Mouse (Mus musculus): ENCODE data around the gene Fbxl4. TPM values are rescaled to one million over a fixed set of nuclear protein-coding genes. Genes with fewer than 3 reads are reported as not detected.

Fbxl4 gene
- total and polyA plus RNA-seq, 3 experiments: 4.5 TPM; not detected in 1

GRCm38 (mm10) chr4:22428150-22428549, 70.8 kb downstream of the Fbxl4 start:
- H3K27ac ChIP-seq (ENCODE audit: control insufficient read depth, low read depth, low read length): no peak overlapping the region
- peaks cover 3 to 12% of the 10 kb centered on the region in 2 experiments for H3K4me1 ChIP-seq (ENCODE audit: control insufficient read depth in 1 of 2, insufficient read depth in 2 of 2, low read length in 2 of 2)
- no peak overlapping the region for H3K9ac ChIP-seq (ENCODE audit: control insufficient read depth, low read depth, low read length, poor library complexity, severe bottlenecking)
- H3K4me3 ChIP-seq (ENCODE audit: control insufficient read depth in 1 of 2, insufficient read depth in 1 of 2, low read depth in 2 of 2, low read length in 2 of 2): no peak overlapping the region
- no peak for TF ChIP-seq ZKSCAN1 (IDR thresholded peaks at IDR 0.05; ENCODE audit: low read depth, low read length)
- no peak for TF ChIP-seq MYC (IDR thresholded peaks at IDR 0.05; ENCODE audit: low read depth, low read length)
- no peak for TF ChIP-seq MAZ (IDR thresholded peaks at IDR 0.05; ENCODE audit: low read depth, low read length)
- peak; percentile 23; the same call in 1 of the 2 replicates for TF ChIP-seq BHLHE40 (IDR thresholded peaks at IDR 0.05; ENCODE audit: borderline replicate concordance, low read depth, low read length)
- TF ChIP-seq HCFC1 (IDR thresholded peaks at IDR 0.05; ENCODE audit: low read depth, low read length): no peak
- peak; percentile 27 for TF ChIP-seq TAL1 (IDR thresholded peaks at IDR 0.05; ENCODE audit: low read length)
- no peak for TF ChIP-seq RCOR1 (IDR thresholded peaks at IDR 0.05; ENCODE audit: low read depth, low read length)
- no peak for TF ChIP-seq POLR2AphosphoS2 (IDR thresholded peaks at IDR 0.05; ENCODE audit: low read length)
- peak; percentile 60 for TF ChIP-seq GATA1 (IDR thresholded peaks at IDR 0.05; ENCODE audit: low read depth, low read length)
- no peak for TF ChIP-seq USF1 (IDR thresholded peaks at IDR 0.05; ENCODE audit: low read depth, low read length)
- TF ChIP-seq TCF12 (IDR thresholded peaks at IDR 0.05; ENCODE audit: low read depth, low read length): peak; percentile 64; the same call in 1 of the 2 replicates
- TF ChIP-seq MAFK (IDR thresholded peaks at IDR 0.05; ENCODE audit: borderline replicate concordance, low read depth, low read length): no peak
- TF ChIP-seq NELFE (IDR thresholded peaks at IDR 0.05; ENCODE audit: low read depth, low read length): no peak
- no peak for TF ChIP-seq CHD1 (IDR thresholded peaks at IDR 0.05; ENCODE audit: low read depth, low read length)
- peak; percentile 62 to 72; a peak in 3 of 4 replicates for TF ChIP-seq EP300 (IDR thresholded peaks at IDR 0.05; ENCODE audit: low read depth in 1 of 2, low read length in 2 of 2)
- TF ChIP-seq CTCF (IDR thresholded peaks at IDR 0.05 in 2 of 3, conservative IDR thresholded peaks at IDR 0.05 in 1 of 3; ENCODE audit: control insufficient read depth in 1 of 3, insufficient read depth in 1 of 3, low read depth in 2 of 3, low read length in 3 of 3, poor library complexity in 1 of 3, severe bottlenecking in 1 of 3): no peak
- no peak for TF ChIP-seq POLR2A (IDR thresholded peaks at IDR 0.05; ENCODE audit: control insufficient read depth in 1 of 2, insufficient read depth in 1 of 2, low read depth in 1 of 2, low read length in 2 of 2, poor library complexity in 1 of 2)
- no peak for TF ChIP-seq ZMIZ1 (IDR thresholded peaks at IDR 0.05; ENCODE audit: low read depth, low read length)
- no peak for TF ChIP-seq ELF1 (IDR thresholded peaks at IDR 0.05; ENCODE audit: low read depth, low read length)
- no peak for TF ChIP-seq TBP (IDR thresholded peaks at IDR 0.05; ENCODE audit: low read depth, low read length)
- no peak for TF ChIP-seq SMC3 (IDR thresholded peaks at IDR 0.05; ENCODE audit: low read depth, low read length)
- no peak for TF ChIP-seq MYB (IDR thresholded peaks at IDR 0.05; ENCODE audit: low read depth, low read length)
- no peak for TF ChIP-seq CHD2 (IDR thresholded peaks at IDR 0.05; ENCODE audit: low read length)
- TF ChIP-seq NRF1 (IDR thresholded peaks at IDR 0.05; ENCODE audit: insufficient read depth, low read depth, low read length, poor library complexity, severe bottlenecking): no peak
- no peak for TF ChIP-seq E2F4 (IDR thresholded peaks at IDR 0.05; ENCODE audit: borderline replicate concordance, low read depth, low read length)
- no peak for TF ChIP-seq POLR2AphosphoS5 (IDR thresholded peaks at IDR 0.05; ENCODE audit: borderline replicate concordance, low read depth, low read length)
- no peak for TF ChIP-seq RAD21 (IDR thresholded peaks at IDR 0.05; ENCODE audit: low read depth, low read length)
- no peak for TF ChIP-seq GABPA (IDR thresholded peaks at IDR 0.05; ENCODE audit: low read depth, low read length)
- TF ChIP-seq ZC3H11A (IDR thresholded peaks at IDR 0.05; ENCODE audit: low read depth, low read length): no peak
- peak; percentile 41; the same call in 1 of the 2 replicates for TF ChIP-seq ETS1 (IDR thresholded peaks at IDR 0.05; ENCODE audit: low read depth, low read length)
- TF ChIP-seq SIN3A (IDR thresholded peaks at IDR 0.05; ENCODE audit: low read length): no peak
- peaks cover 1 to 11% of the 10 kb centered on the region in 2 experiments for H3K36me3 ChIP-seq (ENCODE audit: control insufficient read depth in 1 of 2, insufficient read depth in 2 of 2, low read length in 2 of 2)
- H3K9me3 ChIP-seq (replicated peaks; ENCODE audit: insufficient read depth, low read length): no peaks in the 10 kb centered on the region
- no peaks in the 10 kb centered on the region for H3K27me3 ChIP-seq (ENCODE audit: control insufficient read depth in 1 of 2, insufficient read depth in 2 of 2, low read length in 2 of 2)
- H3K79me2 ChIP-seq (ENCODE audit: control insufficient read depth, insufficient read depth, low read length, poor library complexity): no peaks in the 10 kb centered on the region
- peak; percentile 60 for DNase-seq (ENCODE audit: low read depth, low spot score)

All from MEL (cell line).